Mouse (Mus musculus) thymus, postnatal 25 days (tissue): ENCODE measurements around the gene Dpp9.
A peak's percentile ranks its signal among the peaks of the same experiment; 100 is the strongest.
"Not testable (repeated sequence)": the region's sequence is repeated elsewhere in the genome, so short reads cannot be mapped to it uniquely, and the experiment has no call there.

Source experiments
- DNase-seq: peaks from one replicate; pipeline ENCODE4 v3.0.0; 2022

Dpp9 gene

GRCm38 (mm10) chr17:56218377-56219191 lies at the start of gene Dpp9:
TSS of gene Dpp9 (minus strand) at chr17:56218905.
- peak; percentile 88 for DNase-seq

- DNase-seq, result no peak
Measured at GRCm38 (mm10) chr17:56266271-56266670, 47.6 kb upstream of the Dpp9 start.

- DNase-seq, result no peak
Measured at GRCm38 (mm10) chr17:56265869-56266268, 47.2 kb upstream of the Dpp9 start.

GRCm38 (mm10) chr17:56265011-56265410 lies 46.3 kb upstream of the Dpp9 start:
- no peak for DNase-seq

- peak; percentile 80 for DNase-seq
Measured at GRCm38 (mm10) chr17:56264020-56264419, 45.3 kb upstream of the Dpp9 start.

GRCm38 (mm10) chr17:56262645-56263094 lies 44.0 kb upstream of the Dpp9 start:
- no peak for DNase-seq

GRCm38 (mm10) chr17:56261166-56261565 lies 42.5 kb upstream of the Dpp9 start:
- DNase-seq, result no peak

GRCm38 (mm10) chr17:56259301-56260037 lies 40.8 kb upstream of the Dpp9 start:
- DNase-seq, result no peak

- not testable (repeated sequence) for DNase-seq
Measured at GRCm38 (mm10) chr17:56258812-56259211, 40.1 kb upstream of the Dpp9 start.

GRCm38 (mm10) chr17:56258269-56258668 lies 39.6 kb upstream of the Dpp9 start:
- not testable (repeated sequence) for DNase-seq

GRCm38 (mm10) chr17:56257181-56257894 lies 38.6 kb upstream of the Dpp9 start:
- peak; percentile 16 for DNase-seq

GRCm38 (mm10) chr17:56256239-56256881 lies 37.7 kb upstream of the Dpp9 start, which contains the start of gene Fem1a:
TSS of gene Fem1a (plus strand) at chr17:56256810.
- peak; percentile 91 for DNase-seq

GRCm38 (mm10) chr17:56255863-56256238 lies 37.1 kb upstream of the Dpp9 start:
- DNase-seq, result peak; percentile 98

- peak; percentile 20 for DNase-seq
Measured at GRCm38 (mm10) chr17:56255429-56255828, 36.7 kb upstream of the Dpp9 start.

GRCm38 (mm10) chr17:56254695-56255094 lies 36.0 kb upstream of the Dpp9 start:
- no peak for DNase-seq

GRCm38 (mm10) chr17:56251136-56251829 lies 32.6 kb upstream of the Dpp9 start:
- DNase-seq, result peak; percentile 74

GRCm38 (mm10) chr17:56245608-56246007 lies 26.9 kb upstream of the Dpp9 start:
- DNase-seq, result no peak

- peak; percentile 89 for DNase-seq
Measured at GRCm38 (mm10) chr17:56241541-56242401, 23.1 kb upstream of the Dpp9 start.

- DNase-seq, result no peak
Measured at GRCm38 (mm10) chr17:56233818-56234469, 15.2 kb upstream of the Dpp9 start.

GRCm38 (mm10) chr17:56233389-56233788 lies 14.7 kb upstream of the Dpp9 start:
- DNase-seq, result no peak
